Mouse (Mus musculus) left cerebral cortex, adult 8-10 months (tissue): ENCODE data around the gene Cwc22. TPM values are rescaled to one million over a fixed set of nuclear protein-coding genes. Genes with fewer than 3 reads are reported as not detected.

Experiments
- DNase-seq, 2 experiments: peaks; one replicate each; pipeline ENCODE4 v3.0.0; 2022; ENCODE audit warnings: low spot score in 2 of 2
- total RNA-seq, 4 experiments: library from RNA; stranded (reverse); gene quantifications; 2 replicates each; pipeline ENCODE4 v1.2.4; 2022

Cwc22 gene
- total RNA-seq, 4 experiments from 2014 or later = 24.0 to 29.0 (median 26.2) TPM

DNA sequence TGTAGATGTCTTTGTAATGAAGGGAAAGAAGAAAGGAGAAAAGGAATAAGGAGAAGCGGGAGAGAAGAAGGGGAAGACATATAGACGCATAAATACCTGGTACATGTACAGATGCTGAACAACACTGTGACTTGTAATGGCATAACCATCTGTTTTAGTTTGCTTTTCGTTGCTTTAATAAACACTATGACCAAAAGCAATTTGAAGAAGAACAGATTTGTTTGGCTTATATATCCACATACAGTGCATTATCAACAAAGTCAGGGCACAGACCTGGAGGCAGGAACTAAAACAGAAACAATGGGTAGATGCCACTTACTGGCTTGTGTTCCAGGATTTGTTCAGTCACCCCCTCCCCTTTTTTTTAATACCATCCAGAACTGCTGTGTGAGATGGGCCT is 24.4 kb upstream of the Cwc22 start:
- DNase-seq = no peak

DNA sequence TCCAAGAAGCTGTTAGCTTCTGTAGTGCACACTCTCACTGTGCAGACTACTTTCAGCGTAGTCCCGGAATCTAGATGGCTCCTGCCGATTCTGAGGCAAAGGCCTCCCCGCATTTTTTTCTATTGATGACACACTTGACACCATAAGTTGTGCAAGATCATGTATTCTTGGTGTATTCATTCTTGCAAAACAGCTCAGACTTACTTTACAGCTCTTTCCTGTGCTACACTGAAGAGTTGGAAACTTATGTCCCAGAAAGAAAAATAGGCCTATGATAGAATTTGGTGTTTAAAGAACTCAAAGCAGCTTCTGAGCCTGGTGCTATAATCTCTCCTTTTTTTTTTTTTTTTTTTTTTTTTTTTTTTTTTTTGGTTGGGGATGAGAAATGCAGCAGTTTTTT is 23.8 kb upstream of the Cwc22 start:
- no peak for DNase-seq

DNA sequence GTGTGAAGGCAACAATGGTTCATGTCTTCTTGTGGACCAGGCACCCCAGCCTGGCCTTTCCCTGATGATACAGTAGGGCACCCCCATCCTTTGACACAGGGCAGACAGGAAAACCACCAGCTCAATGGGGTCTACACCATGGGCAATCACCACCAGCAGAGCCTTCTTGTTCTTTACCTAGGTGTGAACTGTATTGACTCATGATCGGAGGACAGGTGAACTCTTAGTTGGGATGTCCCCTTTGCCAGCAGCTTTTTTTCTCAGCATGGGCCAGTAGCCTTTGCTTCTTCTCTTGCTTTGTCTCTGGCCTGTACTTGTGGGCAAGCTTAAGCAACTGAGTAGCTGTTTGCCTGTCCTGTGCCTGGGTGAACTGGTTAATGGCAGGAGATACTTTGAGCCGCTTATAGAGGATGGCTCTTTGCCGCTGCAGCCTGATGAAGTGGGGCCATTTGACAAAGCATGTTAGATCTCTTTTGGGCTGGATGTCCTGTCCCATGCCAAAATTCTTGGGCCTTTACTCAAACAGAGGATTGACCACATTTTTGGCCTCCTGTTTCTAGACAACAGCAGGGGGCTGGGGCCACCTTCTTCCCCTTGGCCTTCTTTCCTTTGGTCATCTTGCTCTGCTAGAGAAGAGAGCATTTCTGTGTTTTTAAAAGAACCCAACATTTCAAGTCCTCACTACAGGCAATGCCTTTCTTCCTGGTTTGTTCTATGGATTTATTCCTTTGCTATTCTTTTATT is 16.4 kb upstream of the Cwc22 start:
- no peak for DNase-seq

DNA sequence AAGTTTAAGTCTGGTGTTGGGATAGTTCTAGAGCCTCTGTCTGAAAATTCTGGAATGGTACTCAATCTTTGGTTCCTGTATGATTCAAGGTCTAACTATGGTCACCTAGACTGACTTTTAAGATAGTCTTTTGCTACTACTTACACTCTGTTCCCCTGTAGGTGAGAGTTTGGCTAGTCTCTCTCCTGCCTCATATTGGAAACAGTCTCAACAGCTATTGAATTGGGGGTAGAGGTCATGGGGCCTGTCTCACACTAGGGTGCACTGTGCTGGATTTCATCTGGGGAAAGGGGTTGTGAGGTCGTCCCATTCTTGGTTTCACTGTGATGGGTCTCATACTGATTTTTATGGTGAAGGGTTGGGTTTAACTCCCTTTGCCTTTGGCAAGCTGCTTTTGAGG is 15.1 kb upstream of the Cwc22 start:
- no peak for DNase-seq

DNA sequence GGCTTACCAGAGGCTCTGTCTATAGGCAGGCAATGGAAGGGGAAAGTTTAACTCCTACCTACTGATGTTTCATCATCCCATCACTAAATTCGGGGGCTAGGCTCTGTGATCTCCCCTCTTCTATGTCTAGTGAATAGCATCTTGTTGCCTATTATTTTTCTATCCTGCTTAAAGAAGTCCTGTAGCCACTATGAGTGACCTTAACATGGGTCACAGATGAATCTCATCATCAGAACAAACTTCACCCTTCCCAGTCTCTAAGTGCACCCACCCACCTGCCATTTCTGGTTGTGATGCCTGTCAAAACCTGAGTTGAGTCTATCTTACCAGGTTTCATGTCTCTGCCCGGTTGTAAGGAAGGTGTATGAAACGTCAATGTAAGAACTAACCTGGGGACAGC is 14.5 kb upstream of the Cwc22 start:
- no peak for DNase-seq

DNA sequence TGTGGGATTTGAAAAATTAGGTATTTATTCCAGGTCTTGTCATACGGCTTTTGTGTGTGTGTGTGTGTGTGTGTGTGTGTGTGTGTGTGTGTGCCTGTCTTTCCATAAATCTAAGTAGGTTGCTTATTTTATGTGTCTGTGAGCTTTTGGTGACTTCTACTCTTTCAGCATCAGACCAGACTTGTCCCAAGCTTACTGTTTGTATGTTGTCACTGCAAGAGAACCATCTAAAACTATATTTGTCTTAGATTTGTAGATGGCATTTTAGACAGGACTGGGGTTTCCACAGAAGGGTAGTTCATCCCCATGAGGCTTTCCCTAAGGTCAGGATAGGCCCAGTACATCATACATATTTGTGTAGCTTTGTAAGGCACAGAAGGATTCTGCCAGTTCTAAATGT is 13.2 kb upstream of the Cwc22 start:
- DNase-seq = no peak

DNA sequence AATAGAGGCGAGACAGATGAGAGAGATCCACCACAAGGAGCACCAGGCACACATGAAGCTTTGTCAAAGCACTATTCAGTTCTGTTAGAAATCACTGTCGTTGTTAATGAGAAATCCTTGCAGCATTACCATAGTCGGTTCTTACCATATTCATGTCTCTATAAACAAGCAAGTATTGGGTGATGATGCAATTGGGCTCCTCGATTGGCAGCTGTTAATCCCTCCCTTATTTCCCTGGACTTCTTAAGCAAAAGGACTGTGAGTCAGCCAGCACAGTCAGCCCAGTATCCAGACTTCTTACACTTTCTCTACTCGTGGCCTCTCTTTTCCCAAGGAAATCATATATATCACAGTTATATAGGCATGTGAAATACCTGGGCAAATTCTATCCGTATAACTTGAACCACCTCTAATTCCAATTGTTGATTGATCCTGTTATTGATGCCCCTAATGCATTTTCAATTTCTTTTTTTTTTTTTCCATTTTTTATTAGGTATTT is 5.3 kb upstream of the Cwc22 start:
- DNase-seq = no peak

DNA sequence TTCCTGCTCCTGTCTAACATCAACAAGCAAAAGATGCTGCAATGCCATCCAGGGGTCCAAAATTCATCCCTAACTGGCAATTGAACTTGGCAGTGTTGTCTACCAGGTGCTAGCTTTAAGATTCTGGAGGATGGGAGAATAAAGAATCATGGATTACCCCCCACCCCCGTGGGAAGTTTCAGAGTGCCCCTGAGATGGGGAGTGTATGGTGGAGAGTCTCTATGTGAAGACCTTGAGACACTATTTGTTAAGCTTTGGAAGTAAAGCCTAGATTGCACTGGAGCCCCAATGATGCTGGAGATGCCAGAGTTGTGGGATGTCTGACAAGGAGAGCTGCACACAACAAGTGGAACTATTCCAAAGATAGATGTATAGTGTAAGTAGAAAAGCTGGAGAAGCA is 3.9 kb upstream of the Cwc22 start:
- no peak for DNase-seq

DNA sequence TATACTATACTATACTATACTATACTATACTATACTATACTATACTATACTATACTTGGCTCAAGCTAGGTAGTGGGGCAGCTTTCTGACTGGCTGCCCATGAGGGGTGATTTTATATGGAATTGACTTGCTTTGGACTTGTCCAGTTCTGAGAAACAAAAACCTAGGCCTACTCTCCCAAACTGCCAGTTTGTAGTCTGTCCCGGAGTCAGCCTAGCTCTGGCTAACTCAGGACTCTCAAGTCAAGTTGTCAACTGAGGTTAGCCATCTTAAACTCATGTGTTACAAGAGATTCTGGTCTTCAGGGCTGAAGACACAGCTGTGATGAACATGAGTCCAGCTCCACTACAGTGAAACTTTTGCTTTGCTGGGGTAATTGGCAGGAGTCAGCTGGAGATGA is 3.3 kb upstream of the Cwc22 start:
- DNase-seq = no peak

DNA sequence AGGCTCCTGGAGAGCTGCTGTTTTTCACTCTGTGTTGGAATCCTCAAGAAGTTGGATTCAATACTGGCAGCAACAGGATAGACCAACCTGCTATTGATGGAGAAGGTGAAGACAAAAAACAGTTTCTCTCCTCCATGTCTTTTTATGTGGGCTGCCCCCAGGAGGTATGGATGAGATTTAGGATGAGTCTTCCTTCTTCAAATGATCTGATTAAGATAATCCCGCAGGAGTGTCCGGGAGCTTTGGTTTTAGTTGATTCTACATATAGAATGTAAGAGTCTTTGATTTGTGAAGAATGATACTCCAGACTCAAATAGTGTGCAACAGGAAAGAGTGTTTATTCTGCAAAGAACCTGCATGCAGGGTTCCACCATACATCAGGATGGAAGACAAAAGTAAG is 2.7 kb upstream of the Cwc22 start:
- no peak for DNase-seq

DNA sequence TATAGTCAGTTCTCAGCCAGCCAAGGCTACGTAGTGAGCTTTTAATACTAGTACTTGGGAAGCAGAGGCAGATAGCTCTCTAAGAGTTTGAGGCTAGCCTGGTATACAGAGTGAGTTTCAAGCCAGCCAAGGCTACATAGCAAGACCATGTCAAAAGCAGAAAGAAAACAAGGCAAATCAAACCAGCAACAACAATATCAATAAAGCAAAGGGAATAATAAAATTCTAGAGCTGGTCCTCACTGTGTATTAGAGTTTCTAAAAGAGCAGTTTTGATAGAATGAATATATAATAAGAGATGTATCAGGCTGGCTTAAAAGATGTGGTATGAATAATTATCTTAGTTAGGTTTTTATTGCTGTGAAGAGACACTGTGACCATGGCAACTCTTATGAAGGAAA is 2.0 kb upstream of the Cwc22 start:
- no peak for DNase-seq

DNA sequence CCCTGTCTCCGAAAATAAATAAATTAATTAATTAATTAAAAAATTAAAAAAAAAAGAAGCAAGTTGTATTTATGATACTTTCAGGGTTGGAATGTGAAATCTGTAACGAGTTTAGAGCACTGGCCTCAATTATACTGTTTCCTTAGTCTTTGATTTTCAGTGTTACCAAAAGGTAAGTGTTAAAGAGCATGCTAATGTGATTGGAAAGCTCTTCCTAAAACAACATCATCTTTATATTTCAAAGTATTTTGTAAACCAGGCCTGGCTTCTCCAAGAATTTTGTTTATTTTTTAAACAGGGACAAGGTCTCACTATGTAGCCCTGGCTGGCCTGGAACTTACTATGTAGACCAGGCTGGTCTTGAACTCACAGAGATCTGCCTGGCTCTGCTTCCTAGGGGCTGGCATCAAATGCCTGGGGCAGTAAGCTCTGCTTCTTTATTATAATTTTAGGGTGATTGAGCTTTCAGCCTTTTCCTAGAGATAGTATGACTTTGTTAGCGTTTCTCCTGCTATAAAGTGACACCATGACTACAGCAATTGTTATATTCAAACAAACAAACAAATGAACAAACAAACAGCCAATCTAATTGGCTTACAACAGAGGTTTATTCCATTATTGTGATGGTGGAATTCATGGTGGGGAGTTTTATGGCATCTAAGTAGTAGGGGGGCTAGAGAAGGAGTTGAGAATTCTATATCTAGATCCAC is 1.1 kb upstream of the Cwc22 start:
- no peak for DNase-seq

DNA sequence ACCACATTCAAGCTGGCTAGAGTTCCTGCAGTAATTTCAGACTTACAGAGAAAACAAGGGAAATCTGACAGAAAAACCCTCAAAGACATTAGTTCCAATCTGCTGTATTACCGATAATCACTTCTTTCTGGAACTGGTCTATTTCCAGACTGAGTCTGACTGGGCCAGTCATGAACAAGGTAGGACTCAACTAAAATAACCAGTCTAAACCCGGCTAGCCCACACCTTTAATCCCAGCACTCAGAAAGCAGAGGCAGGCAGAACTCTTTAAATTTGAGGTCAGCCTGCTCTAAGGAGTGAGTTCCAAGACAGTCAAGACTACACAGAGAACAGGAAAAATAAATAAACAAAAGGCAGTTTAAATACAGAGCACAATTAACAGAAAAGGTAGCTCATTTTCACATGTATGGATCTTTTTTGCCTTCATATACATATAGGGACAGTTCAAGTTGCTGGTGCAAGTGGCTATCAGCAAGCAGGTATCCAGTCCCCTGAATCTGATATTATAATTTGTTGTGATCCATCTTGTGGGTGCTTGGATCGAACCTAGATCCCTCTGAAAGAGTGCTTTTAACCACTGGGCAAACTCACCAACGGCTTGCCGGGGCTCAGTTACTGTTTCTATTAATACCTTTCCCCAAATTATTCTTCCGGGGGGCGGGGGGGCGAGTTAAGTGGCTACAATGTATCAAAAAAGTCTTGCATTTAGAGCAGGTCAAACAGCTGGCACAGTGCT is 1.1 kb downstream of the Cwc22 start:
- DNase-seq = no peak

DNA sequence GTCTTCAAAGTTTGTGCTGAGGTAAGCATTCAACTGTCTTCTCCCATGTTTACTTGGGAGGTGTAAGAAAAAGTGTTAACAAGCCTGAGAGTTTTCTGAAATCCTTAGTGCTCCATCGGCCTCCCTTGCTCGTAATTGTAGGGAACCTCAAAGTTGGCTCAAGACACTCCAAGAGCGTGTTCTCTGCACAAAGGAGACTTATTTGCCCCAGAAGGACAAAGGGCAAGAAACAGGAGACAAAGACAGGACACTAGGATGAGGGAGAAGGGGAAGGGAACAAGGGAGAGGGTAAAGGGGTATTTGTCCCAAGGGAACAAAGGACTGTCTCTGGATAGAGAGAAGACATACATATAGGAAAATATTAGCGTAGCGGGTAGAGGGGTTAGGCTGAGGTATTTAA is 1.9 kb downstream of the Cwc22 start:
- DNase-seq = no peak

DNA sequence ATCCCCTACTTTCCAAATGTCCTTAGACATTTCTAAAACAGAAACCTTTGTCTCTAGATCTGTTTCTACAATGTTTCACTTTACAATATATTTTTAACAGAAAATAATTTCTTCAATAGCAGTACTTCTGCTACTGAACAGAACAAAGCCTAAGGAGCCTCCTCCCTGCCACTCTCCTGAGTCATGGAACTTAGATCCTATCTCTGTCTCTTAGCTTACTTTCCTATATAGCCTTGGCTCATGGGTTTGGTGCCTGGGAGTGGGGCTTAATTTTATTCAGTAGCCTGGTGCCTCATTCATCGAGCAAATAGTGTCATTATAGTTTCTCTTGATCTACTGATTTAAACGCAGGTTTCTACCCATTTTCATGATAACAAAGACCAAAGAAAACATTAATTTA is 4.2 kb downstream of the Cwc22 start:
- DNase-seq = no peak

DNA sequence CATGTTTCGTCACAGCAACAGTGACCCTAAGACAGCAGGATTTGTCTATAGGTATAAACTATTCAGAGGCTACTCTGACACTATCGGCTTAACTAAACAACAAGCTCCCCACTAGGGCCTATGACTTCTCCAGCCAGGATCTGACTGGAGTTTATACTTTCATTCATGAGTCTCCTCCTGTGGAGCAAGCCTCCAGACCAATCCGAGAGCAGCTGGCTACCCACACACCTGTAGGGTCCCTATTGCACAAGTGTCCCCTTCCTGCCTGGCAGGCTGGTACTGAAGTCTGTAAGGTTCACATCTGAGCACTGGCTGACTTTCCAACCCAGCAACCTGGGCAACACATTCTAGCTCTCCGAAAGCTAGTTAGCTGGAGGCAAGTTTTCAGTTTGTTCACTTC is 7.9 kb downstream of the Cwc22 start:
- no peak for DNase-seq

DNA sequence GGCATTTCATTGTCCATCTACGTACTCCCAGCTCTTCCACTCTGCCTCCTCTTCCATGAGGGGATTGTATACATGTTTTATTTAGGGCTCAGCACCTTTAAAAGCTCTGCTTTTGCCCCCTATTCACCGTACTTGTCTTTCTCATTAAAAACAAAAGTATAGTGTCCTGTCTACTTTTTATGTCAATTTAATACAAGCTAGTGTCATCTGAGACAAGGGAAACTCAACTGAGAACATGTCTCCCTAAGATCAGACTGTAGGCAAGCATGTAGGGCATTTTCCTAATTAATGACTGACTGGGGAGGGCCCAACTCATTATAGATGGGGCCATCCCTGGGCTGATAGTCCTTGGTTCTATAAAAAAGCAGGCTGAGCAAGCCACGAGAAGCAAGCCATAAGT is 8.4 kb downstream of the Cwc22 start:
- no peak for DNase-seq

DNA sequence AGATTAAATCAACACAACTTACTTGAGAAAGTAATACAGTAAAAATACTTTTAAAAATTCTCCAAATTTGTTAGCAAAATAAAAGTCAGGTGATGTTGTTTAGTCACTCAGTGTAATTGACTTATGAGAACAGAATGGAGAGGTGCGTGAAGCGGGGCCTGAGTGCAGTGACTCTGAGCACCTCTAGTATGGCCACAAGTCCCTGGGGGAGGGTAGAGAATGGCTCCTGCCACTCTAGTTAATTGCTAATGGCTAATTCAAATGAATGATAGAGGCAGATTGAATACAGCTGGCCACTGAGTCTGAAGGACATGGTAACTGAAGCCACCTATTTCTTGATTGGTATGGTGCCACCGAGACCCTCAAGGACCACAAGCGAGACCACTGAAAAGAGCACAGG is 12.0 kb downstream of the Cwc22 start:
- no peak for DNase-seq

DNA sequence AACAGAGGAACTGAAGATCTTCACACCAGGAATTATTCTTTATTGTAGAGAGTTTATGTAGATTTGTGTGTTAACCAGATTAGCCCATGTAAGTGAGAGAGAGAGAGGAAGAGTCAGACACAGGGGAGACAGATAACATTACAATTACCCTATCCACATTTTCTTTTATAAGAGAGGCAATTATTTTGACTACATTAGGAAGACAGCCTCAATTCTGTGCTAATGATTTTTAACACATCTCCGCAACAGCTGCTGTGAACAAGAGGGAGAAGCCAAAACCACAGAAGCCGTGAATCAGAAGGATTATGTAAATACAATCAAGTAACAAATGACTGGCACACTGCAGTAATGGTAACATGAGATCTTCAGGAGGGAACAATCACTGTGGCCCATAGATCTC is 12.5 kb downstream of the Cwc22 start:
- peak in 1 of 2 experiments; percentile 30 for DNase-seq

DNA sequence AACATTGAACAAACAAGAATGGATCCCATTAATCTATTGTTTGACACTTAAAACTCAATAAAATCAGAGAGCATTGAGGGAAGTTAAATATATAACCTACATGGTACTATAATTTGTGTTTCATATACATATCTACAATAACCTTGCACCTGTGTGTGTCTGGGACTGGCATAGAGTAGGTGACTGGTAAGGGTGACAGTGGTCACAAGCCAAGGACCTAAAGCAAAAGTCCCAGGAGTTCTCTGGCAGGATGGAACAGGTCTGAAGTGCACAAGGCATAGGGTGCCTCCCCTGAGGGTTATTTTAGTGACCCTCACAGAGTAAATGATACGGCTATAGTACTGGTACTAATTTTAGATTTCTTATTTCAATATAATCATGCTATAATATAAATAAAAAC is 14.2 kb downstream of the Cwc22 start:
- no peak for DNase-seq

DNA sequence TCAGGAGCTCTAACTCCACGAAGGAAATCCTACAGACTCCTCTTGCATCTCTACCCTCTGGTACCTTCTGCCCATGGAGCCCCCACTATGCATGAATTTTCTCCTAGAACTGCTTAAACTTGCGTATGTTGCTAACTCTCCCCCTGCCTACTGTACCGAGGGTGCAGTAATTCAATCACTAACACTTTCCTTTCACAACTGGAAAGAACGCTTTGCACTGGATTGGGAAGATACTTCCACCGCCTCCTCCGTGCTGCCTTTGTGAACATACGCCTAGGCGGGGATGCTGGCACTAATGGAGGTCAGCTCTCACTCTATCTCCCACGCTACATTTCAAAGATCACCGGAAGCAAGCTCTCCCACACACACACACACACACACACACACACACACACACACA is 17.8 kb downstream of the Cwc22 start:
- no peak for DNase-seq

DNA sequence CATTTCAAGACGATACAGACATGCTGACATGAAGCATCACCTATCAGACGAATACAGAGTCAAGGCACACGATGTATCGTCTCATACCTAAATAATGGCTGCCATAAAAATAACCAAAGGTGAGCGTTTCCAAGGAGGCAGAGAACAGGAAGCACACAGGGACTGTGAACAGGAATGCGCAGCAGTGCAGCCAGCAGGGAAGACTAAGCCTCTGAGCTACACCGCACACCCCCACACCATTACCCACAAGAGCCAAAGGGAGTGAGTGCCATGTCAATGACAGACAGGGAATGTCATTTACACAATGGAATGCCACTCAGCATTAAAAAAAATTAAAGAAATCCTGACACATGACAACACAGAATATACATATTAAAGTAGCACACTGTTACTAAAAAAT is 19.7 kb downstream of the Cwc22 start:
- DNase-seq = no peak
